Mouse (Mus musculus) midbrain, embryonic 10.5 days (tissue): Measurements from ENCODE around the gene Rbpj. TPM values are rescaled to one million over a fixed set of nuclear protein-coding genes. Genes with fewer than 3 reads are reported as not detected.

Experiments
- DNase-seq: peaks from one replicate; pipeline ENCODE4 v3.0.0-alpha.2; 2017; ENCODE audit warnings: low spot score
- H3K27ac ChIP-seq: fragments of 300-500 bp; sonication (generic); replicated peaks from 2 replicates; pipeline ENCODE4 v1.5.1; 2016; ENCODE audit warnings: mild to moderate bottlenecking
- H3K27me3 ChIP-seq: fragments of 300-500 bp; sonication (generic); 2 replicates; pipeline ENCODE4 v1.6.1; 2016; ENCODE audit warnings: low read depth, mild to moderate bottlenecking; ENCODE audit not compliant: poor library complexity, severe bottlenecking
- H3K36me3 ChIP-seq: fragments of 300-500 bp; sonication (generic); 2 replicates; pipeline ENCODE4 v1.6.1; 2016; ENCODE audit warnings: mild to moderate bottlenecking, moderate library complexity
- H3K4me1 ChIP-seq: fragments of 300-500 bp; sonication (generic); 2 replicates; pipeline ENCODE4 v1.6.1; 2016
- H3K4me3 ChIP-seq: fragments of 300-500 bp; sonication (generic); 2 replicates; pipeline ENCODE4 v1.5.1; 2016; ENCODE audit warnings: mild to moderate bottlenecking, moderate library complexity
- H3K9me3 ChIP-seq: fragments of 300-500 bp; sonication (generic); replicated peaks from 2 replicates; pipeline ENCODE4 v1.6.1; 2016; ENCODE audit warnings: mild to moderate bottlenecking
- WGBS: fragments of 180-500 bp; shearing (Covaris S2); methylation state at CpG from one replicate; pipeline ENCODE4 v1.1.7; 2016; 5-methylcytosine and 5-hydroxymethylcytosine counted together
- polyA plus RNA-seq: library from polyadenylated mRNA; unstranded; fragments of >200 nt; fragmentation: Nextera tagmentation; extraction: Ambion mirVana; gene quantifications from 2 replicates; pipeline ENCODE4 v1.2.1, GENCODE M21; 2016

The Rbpj gene
- polyA plus RNA-seq, 1 experiment from 2014 or later, result 36.3 TPM

DNA sequence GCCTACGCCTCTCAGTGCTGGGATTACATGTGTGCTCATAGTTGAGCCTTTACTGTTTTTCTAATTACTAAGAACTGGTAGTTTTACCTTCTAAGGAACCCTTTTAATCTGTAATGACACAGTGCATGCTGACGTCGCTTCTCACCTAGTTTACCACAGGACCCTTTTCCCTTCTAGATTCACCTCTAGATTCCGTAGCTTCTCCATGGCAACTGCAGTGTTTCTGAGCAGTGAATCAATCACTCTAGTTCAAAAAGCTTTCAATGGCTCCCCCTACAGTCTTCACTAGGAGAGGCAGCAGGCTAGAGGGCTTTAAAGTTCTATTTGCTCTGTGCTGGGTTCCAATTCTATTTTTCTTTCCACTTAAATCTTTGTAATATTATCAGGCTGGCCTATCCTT lies 128.3 kb downstream of the Rbpj start:
- Histone ChIP-seq H3K27ac (no peak overlapping the region), H3K27me3 (no peaks in the 10 kb centered on the region), H3K4me3 (no peak overlapping the region), H3K36me3 (no peaks in the 10 kb centered on the region), H3K4me1 (peaks cover 35% of the 10 kb centered on the region), H3K9me3 (no peaks in the 10 kb centered on the region)
- DNase-seq, result peak; percentile 25
- WGBS, result 26% methylated on average over 4 of the region's 4 CpGs

GRCm38 (mm10) chr5:53598510-53598909 lies 132.6 kb downstream of the Rbpj start:
- H3K36me3 ChIP-seq, result no peaks in the 10 kb centered on the region
- DNase-seq, result no peak

GRCm38 (mm10) chr5:53599116-53599515 lies 133.2 kb downstream of the Rbpj start:
- DNase-seq, result no peak
- H3K36me3 ChIP-seq, result no peaks in the 10 kb centered on the region
- WGBS, result 90% methylated on average over 1 of the region's 1 CpGs
- no peaks in the 10 kb centered on the region for H3K9me3 ChIP-seq
- no peaks in the 10 kb centered on the region for H3K27me3 ChIP-seq
- H3K27ac ChIP-seq, result no peak overlapping the region
- H3K4me1 ChIP-seq, result peaks cover 10% of the 10 kb centered on the region
- H3K4me3 ChIP-seq, result no peak overlapping the region

More at GRCm38 (mm10) chr5:53598510-53598909, 132.6 kb downstream of the Rbpj start:
- Histone ChIP-seq H3K27me3 (no peaks in the 10 kb centered on the region), H3K27ac (no peak overlapping the region), H3K4me3 (no peak overlapping the region), H3K4me1 (peaks cover 14% of the 10 kb centered on the region), H3K9me3 (no peaks in the 10 kb centered on the region)

DNA sequence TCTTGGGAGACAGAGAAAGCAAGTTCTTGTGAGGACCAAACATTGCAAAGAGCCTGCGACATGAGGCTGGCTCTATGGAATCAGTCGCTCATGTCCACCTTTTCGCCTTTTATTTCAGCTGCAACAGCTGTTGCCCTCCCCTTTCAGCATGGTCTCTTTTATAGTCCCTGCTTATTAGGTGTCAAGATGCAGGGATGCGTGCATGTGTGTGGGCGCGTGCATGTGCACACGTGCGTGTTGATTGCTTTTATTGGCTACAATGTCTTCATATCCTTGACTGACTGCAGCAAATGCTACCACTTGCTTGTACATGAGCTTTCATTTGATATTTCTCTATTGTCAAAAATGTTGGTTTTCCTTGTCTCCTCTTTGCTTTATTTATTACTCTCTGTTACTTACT lies 136.2 kb downstream of the Rbpj start:
- Histone ChIP-seq H3K4me3 (no peak overlapping the region), H3K27me3 (no peaks in the 10 kb centered on the region), H3K27ac (no peak overlapping the region), H3K9me3 (no peaks in the 10 kb centered on the region), H3K4me1 (no peaks in the 10 kb centered on the region), H3K36me3 (peaks cover 5% of the 10 kb centered on the region; the same call in 1 of the 2 replicates)
- WGBS, result 85% methylated on average over 8 of the region's 8 CpGs
- DNase-seq, result no peak

DNA sequence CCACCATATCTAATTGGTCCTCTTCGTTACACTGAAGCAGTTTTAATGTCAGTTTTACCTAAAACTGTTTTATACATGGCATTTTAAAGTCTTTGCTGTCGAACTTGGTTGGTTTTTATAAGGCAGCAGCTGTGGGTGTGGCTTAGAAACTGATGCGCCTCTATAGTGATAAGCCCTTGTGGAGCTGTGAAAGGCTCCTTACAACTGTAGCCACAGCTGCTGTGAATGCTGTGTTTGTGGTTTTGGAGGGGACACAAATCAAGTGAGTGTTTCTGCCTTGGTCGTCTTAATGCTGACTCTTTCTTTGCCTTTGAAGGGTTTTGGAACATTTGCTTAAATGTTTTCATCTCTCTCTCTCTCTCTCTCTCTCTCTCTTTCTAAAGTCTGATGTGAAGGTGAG lies 139.5 kb downstream of the Rbpj start:
- no peak for DNase-seq
- Histone ChIP-seq H3K4me1 (no peaks in the 10 kb centered on the region), H3K9me3 (no peaks in the 10 kb centered on the region), H3K4me3 (no peak overlapping the region), H3K27me3 (no peaks in the 10 kb centered on the region), H3K36me3 (peaks cover 5% of the 10 kb centered on the region; the same call in 1 of the 2 replicates), H3K27ac (no peak overlapping the region)
- WGBS, result 91% methylated on average over 4 of the region's 4 CpGs

- WGBS, result 83% methylated on average over 9 of the region's 9 CpGs
- no peak overlapping the region for H3K27ac ChIP-seq
- no peaks in the 10 kb centered on the region for H3K4me1 ChIP-seq
- no peaks in the 10 kb centered on the region for H3K27me3 ChIP-seq
- no peak for DNase-seq
- no peaks in the 10 kb centered on the region for H3K9me3 ChIP-seq
- no peak overlapping the region for H3K4me3 ChIP-seq
- H3K36me3 ChIP-seq, result peaks cover 5% of the 10 kb centered on the region; the same call in 1 of the 2 replicates
These were observed 141.5 kb downstream of the Rbpj start for GRCm38 (mm10) chr5:53607230-53607996.

- Histone ChIP-seq H3K4me1 (no peaks in the 10 kb centered on the region), H3K27me3 (no peaks in the 10 kb centered on the region), H3K4me3 (no peak overlapping the region), H3K36me3 (peaks cover 34% of the 10 kb centered on the region), H3K9me3 (peaks cover 11% of the 10 kb centered on the region), H3K27ac (no peak overlapping the region)
- DNase-seq, result no peak
- WGBS, result 86% methylated on average over 1 of the region's 1 CpGs
These were observed 152.9 kb downstream of the Rbpj start for GRCm38 (mm10) chr5:53618844-53619243.

DNA sequence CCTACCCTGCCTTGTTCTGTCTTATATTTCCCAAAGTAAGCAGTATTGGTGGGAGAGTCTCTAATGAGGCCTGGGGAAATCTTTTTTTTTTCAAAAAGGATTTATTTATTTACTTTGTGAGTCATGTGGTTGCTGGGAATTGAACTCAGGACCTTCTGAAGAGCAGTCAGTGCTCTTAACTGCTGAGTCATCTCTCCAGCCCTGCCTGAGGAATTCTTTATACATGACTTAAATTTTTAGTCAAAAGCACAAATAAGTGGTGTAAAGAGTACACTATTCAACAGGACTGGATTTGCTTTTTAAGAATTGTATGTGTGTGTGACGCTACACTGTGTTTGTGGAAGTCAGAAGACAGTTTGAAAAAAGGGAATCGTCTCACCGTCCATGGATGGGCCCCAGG lies 166.1 kb downstream of the Rbpj start:
- no peaks in the 10 kb centered on the region for H3K4me1 ChIP-seq
- H3K9me3 ChIP-seq, result no peaks in the 10 kb centered on the region
- WGBS, result 90% methylated on average over 3 of the region's 3 CpGs
- no peak for DNase-seq
- no peak overlapping the region for H3K4me3 ChIP-seq
- no peaks in the 10 kb centered on the region for H3K27me3 ChIP-seq
- peaks cover 34% of the 10 kb centered on the region for H3K36me3 ChIP-seq
- no peak overlapping the region for H3K27ac ChIP-seq

- 78% methylated on average over 3 of the region's 3 CpGs for WGBS
- H3K36me3 ChIP-seq, result peaks cover 15% of the 10 kb centered on the region
- H3K27me3 ChIP-seq, result no peaks in the 10 kb centered on the region
- H3K4me3 ChIP-seq, result no peak overlapping the region
- DNase-seq, result no peak
- no peaks in the 10 kb centered on the region for H3K4me1 ChIP-seq
- no peak overlapping the region for H3K27ac ChIP-seq
- no peaks in the 10 kb centered on the region for H3K9me3 ChIP-seq
These were observed 170.8 kb downstream of the Rbpj start for GRCm38 (mm10) chr5:53636795-53637194.

GRCm38 (mm10) chr5:53637206-53637605 lies 171.3 kb downstream of the Rbpj start:
- 88% methylated on average over 3 of the region's 3 CpGs for WGBS
- no peak overlapping the region for H3K27ac ChIP-seq
- no peaks in the 10 kb centered on the region for H3K27me3 ChIP-seq
- H3K4me1 ChIP-seq, result no peaks in the 10 kb centered on the region
- no peak for DNase-seq
- H3K4me3 ChIP-seq, result no peak overlapping the region
- H3K36me3 ChIP-seq, result peaks cover 17% of the 10 kb centered on the region
- no peaks in the 10 kb centered on the region for H3K9me3 ChIP-seq

- WGBS, result 78% methylated on average over 3 of the region's 3 CpGs
- no peak overlapping the region for H3K4me3 ChIP-seq
- H3K36me3 ChIP-seq, result peaks cover 31% of the 10 kb centered on the region
- no peaks in the 10 kb centered on the region for H3K27me3 ChIP-seq
- no peaks in the 10 kb centered on the region for H3K4me1 ChIP-seq
- H3K27ac ChIP-seq, result no peak overlapping the region
- no peak for DNase-seq
- no peaks in the 10 kb centered on the region for H3K9me3 ChIP-seq
These were observed 172.7 kb downstream of the Rbpj start for GRCm38 (mm10) chr5:53638647-53639046.

GRCm38 (mm10) chr5:53646669-53647068 lies 180.7 kb downstream of the Rbpj start:
- DNase-seq, result no peak
- H3K9me3 ChIP-seq, result no peaks in the 10 kb centered on the region
- no peak overlapping the region for H3K4me3 ChIP-seq
- WGBS, result 93% methylated on average over 4 of the region's 9 CpGs
- H3K27ac ChIP-seq, result no peak overlapping the region
- peaks cover 87% of the 10 kb centered on the region for H3K36me3 ChIP-seq
- no peaks in the 10 kb centered on the region for H3K27me3 ChIP-seq
- H3K4me1 ChIP-seq, result no peaks in the 10 kb centered on the region

DNA sequence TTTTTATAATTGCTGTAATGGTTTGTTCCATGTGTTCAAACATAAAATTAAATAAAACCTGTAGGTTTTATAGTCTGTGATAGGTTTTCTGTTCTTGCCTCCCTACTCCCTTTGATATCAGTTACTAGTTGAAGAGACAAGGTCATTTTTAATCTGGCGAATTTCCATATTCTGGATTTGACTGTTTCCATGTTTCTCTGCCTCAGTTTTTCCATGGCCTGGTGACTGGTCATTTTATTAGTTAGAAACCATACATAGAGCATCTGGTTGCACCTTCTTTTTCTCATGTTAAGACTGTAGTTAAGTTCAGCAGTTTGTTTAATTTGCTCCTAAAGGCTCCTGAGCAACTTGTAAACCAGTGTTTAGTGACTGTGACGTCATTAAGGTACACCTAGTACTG lies 181.4 kb downstream of the Rbpj start:
- Histone ChIP-seq H3K36me3 (peaks cover 90% of the 10 kb centered on the region), H3K9me3 (no peaks in the 10 kb centered on the region), H3K27ac (no peak overlapping the region), H3K4me3 (no peak overlapping the region), H3K4me1 (no peaks in the 10 kb centered on the region), H3K27me3 (no peaks in the 10 kb centered on the region)
- 91% methylated on average over 2 of the region's 2 CpGs for WGBS
- no peak for DNase-seq
